Mouse (Mus musculus) midbrain, embryonic 16.5 days (tissue): ENCODE data around the gene Nkiras2. TPM values are rescaled to one million over a fixed set of nuclear protein-coding genes. Genes with fewer than 3 reads are reported as not detected.
"Not testable (repeated sequence)": the region's sequence is repeated elsewhere in the genome, so short reads cannot be mapped to it uniquely, and the experiment has no call there.

Experiments used
- ATAC-seq: fragments of 200-750 bp; cut with Nextera tagmentation; 2 replicates; pipeline ENCODE4 v1.8.0; 2017; ENCODE audit warnings: moderate TSS enrichment
- H3K27ac ChIP-seq: fragments of 300-500 bp; sonication (generic); 2 replicates; pipeline ENCODE4 v1.5.1; 2014; ENCODE audit warnings: mild to moderate bottlenecking, low read length, mixed read lengths
- H3K27me3 ChIP-seq: fragments of 300-500 bp; sonication (generic); 2 replicates; pipeline ENCODE4 v1.6.1; 2014; ENCODE audit warnings: low read depth, low read length, mixed read lengths; ENCODE audit not compliant: control insufficient read depth, insufficient read depth
- H3K36me3 ChIP-seq: fragments of 300-500 bp; sonication (generic); 2 replicates; pipeline ENCODE4 v1.6.1; 2014; ENCODE audit warnings: mild to moderate bottlenecking, low read length, moderate library complexity, mixed read lengths; ENCODE audit not compliant: control insufficient read depth, insufficient read depth
- H3K4me1 ChIP-seq: fragments of 300-500 bp; sonication (generic); 2 replicates; pipeline ENCODE4 v1.6.1; 2014; ENCODE audit warnings: mild to moderate bottlenecking, low read length, mixed read lengths; ENCODE audit not compliant: control insufficient read depth, insufficient read depth
- H3K4me2 ChIP-seq: fragments of 300-500 bp; sonication (generic); 2 replicates; pipeline ENCODE4 v1.6.1; 2014; ENCODE audit warnings: mild to moderate bottlenecking, low read length, mixed read lengths
- H3K4me3 ChIP-seq: fragments of 300-500 bp; sonication (generic); 2 replicates; pipeline ENCODE4 v1.5.1; 2014; ENCODE audit warnings: low read depth, mild to moderate bottlenecking, low read length, moderate library complexity, mixed read lengths
- H3K9ac ChIP-seq: fragments of 300-500 bp; sonication (generic); 2 replicates; pipeline ENCODE4 v1.6.1; 2014; ENCODE audit warnings: low read depth, low read length, mixed read lengths
- H3K9me3 ChIP-seq: fragments of 300-500 bp; sonication (generic); replicated peaks from 2 replicates; pipeline ENCODE4 v1.6.1; 2014; ENCODE audit warnings: mild to moderate bottlenecking, low read length, mixed read lengths; ENCODE audit not compliant: control insufficient read depth, poor library complexity, severe bottlenecking
- WGBS: fragments of 180-500 bp; shearing (Covaris S2); extraction: QIAGEN DNeasy Blood & Tissue Kit; methylation state at CpG from one replicate; pipeline ENCODE4 v1.1.7; 2014; 5-methylcytosine and 5-hydroxymethylcytosine counted together
- polyA plus RNA-seq: library from polyadenylated mRNA; unstranded; fragments of >200 nt; fragmentation: Nextera tagmentation; extraction: Ambion mirVana; gene quantifications from 2 replicates; pipeline ENCODE4 v1.2.1, GENCODE M21; 2015

Gene Nkiras2
- polyA plus RNA-seq, 1 experiment from 2014 or later, result 97.7 TPM

- Histone ChIP-seq H3K27ac (no peak overlapping the region), H3K4me1 (peaks cover 8% of the 10 kb centered on the region; the same call in 1 of the 2 replicates), H3K4me2 (no peak overlapping the region), H3K9ac (no peak overlapping the region), H3K4me3 (no peak overlapping the region), H3K9me3 (no peaks in the 10 kb centered on the region), H3K36me3 (no peaks in the 10 kb centered on the region), H3K27me3 (no peaks in the 10 kb centered on the region)
- 87% methylated on average over 6 of the region's 6 CpGs for WGBS
- no peak for ATAC-seq
Measured at GRCm38 (mm10) chr11:100607121-100607520, 11.9 kb upstream of the Nkiras2 start.

GRCm38 (mm10) chr11:100608796-100609195, 10.2 kb upstream of the Nkiras2 start:
- WGBS, result 76% methylated on average over 4 of the region's 4 CpGs
- Histone ChIP-seq H3K4me3 (no peak overlapping the region), H3K9ac (no peak overlapping the region), H3K27ac (no peak overlapping the region), H3K9me3 (no peaks in the 10 kb centered on the region), H3K4me1 (peaks cover 8% of the 10 kb centered on the region; the same call in 1 of the 2 replicates), H3K27me3 (no peaks in the 10 kb centered on the region), H3K4me2 (no peak overlapping the region), H3K36me3 (no peaks in the 10 kb centered on the region)
- no peak for ATAC-seq

- 82% methylated on average over 5 of the region's 5 CpGs for WGBS
- Histone ChIP-seq H3K27me3 (no peaks in the 10 kb centered on the region), H3K9me3 (no peaks in the 10 kb centered on the region), H3K9ac (no peak overlapping the region), H3K4me2 (no peak overlapping the region), H3K27ac (peak overlapping the region; percentile 5; the same call in 1 of the 2 replicates), H3K4me3 (no peak overlapping the region), H3K36me3 (no peaks in the 10 kb centered on the region), H3K4me1 (peaks cover 7% of the 10 kb centered on the region; the same call in 1 of the 2 replicates)
- ATAC-seq, result no peak
Measured at GRCm38 (mm10) chr11:100609355-100609996, 9.6 kb upstream of the Nkiras2 start.

GRCm38 (mm10) chr11:100609997-100610680, 8.9 kb upstream of the Nkiras2 start:
- WGBS, result 81% methylated on average over 9 of the region's 9 CpGs
- peaks cover 5% of the 10 kb centered on the region; the same call in 1 of the 2 replicates for H3K4me1 ChIP-seq
- no peaks in the 10 kb centered on the region for H3K27me3 ChIP-seq
- ATAC-seq, result no peak
- no peak overlapping the region for H3K4me3 ChIP-seq
- no peaks in the 10 kb centered on the region for H3K36me3 ChIP-seq
- no peak overlapping the region for H3K4me2 ChIP-seq
- H3K9me3 ChIP-seq, result no peaks in the 10 kb centered on the region
- H3K9ac ChIP-seq, result no peak overlapping the region
- no peak overlapping the region for H3K27ac ChIP-seq

GRCm38 (mm10) chr11:100611627-100612026, 7.4 kb upstream of the Nkiras2 start:
- Histone ChIP-seq H3K27me3 (no peaks in the 10 kb centered on the region), H3K36me3 (no peaks in the 10 kb centered on the region), H3K9ac (no peak overlapping the region), H3K4me2 (no peak overlapping the region), H3K9me3 (no peaks in the 10 kb centered on the region), H3K4me3 (no peak overlapping the region), H3K27ac (no peak overlapping the region), H3K4me1 (peaks cover 3% of the 10 kb centered on the region; the same call in 1 of the 2 replicates)
- 93% methylated on average over 6 of the region's 6 CpGs for WGBS
- no peak for ATAC-seq

- Histone ChIP-seq H3K4me3 (no peak overlapping the region), H3K9me3 (no peaks in the 10 kb centered on the region), H3K9ac (no peak overlapping the region), H3K27me3 (no peaks in the 10 kb centered on the region), H3K4me1 (peaks cover 11% of the 10 kb centered on the region), H3K27ac (no peak overlapping the region), H3K4me2 (no peak overlapping the region), H3K36me3 (no peaks in the 10 kb centered on the region)
- ATAC-seq, result no peak
- 95% methylated on average over 3 of the region's 3 CpGs for WGBS
Measured at GRCm38 (mm10) chr11:100613241-100613640, 5.8 kb upstream of the Nkiras2 start.

- ATAC-seq, result no peak
- Histone ChIP-seq H3K27ac (no peak overlapping the region), H3K9ac (no peak overlapping the region), H3K4me1 (peaks cover 16% of the 10 kb centered on the region), H3K27me3 (no peaks in the 10 kb centered on the region), H3K4me2 (no peak overlapping the region), H3K4me3 (no peak overlapping the region), H3K9me3 (no peaks in the 10 kb centered on the region), H3K36me3 (no peaks in the 10 kb centered on the region)
- 90% methylated on average over 5 of the region's 5 CpGs for WGBS
Measured at GRCm38 (mm10) chr11:100616332-100616731, 2.7 kb upstream of the Nkiras2 start.

- not testable (repeated sequence) for H3K9ac ChIP-seq, H3K27me3 ChIP-seq, H3K9me3 ChIP-seq, ATAC-seq, H3K4me3 ChIP-seq, H3K4me2 ChIP-seq, H3K27ac ChIP-seq, H3K36me3 ChIP-seq
- peaks cover 16% of the 10 kb centered on the region for H3K4me1 ChIP-seq
- WGBS, result 96% methylated on average over 7 of the region's 7 CpGs
Measured at GRCm38 (mm10) chr11:100616836-100617235, 2.2 kb upstream of the Nkiras2 start.

GRCm38 (mm10) chr11:100617480-100617879, 1.6 kb upstream of the Nkiras2 start:
- ATAC-seq, result no peak
- H3K27ac ChIP-seq, result no peak overlapping the region
- H3K4me1 ChIP-seq, result peaks cover 18% of the 10 kb centered on the region
- H3K4me3 ChIP-seq, result no peak overlapping the region
- no peaks in the 10 kb centered on the region for H3K36me3 ChIP-seq
- H3K4me2 ChIP-seq, result peak overlapping the region; percentile 82; the same call in 1 of the 2 replicates
- no peaks in the 10 kb centered on the region for H3K9me3 ChIP-seq
- no peaks in the 10 kb centered on the region for H3K27me3 ChIP-seq
- 85% methylated on average over 4 of the region's 4 CpGs for WGBS
- no peak overlapping the region for H3K9ac ChIP-seq
